Mouse (Mus musculus) bone marrow macrophage, adult 2 months (primary cell): ENCODE data around the gene Zfr2. TPM values are rescaled to one million over a fixed set of nuclear protein-coding genes. Genes with fewer than 3 reads are reported as not detected.

ENCODE experiments used
- H3K27ac ChIP-seq: 2 replicates; pipeline ENCODE4 v1.5.1; 2012; ENCODE audit warnings: low read depth, low read length; ENCODE audit not compliant: insufficient read depth
- H3K4me1 ChIP-seq: 2 replicates; pipeline ENCODE4 v1.6.1; 2012; ENCODE audit warnings: low read length; ENCODE audit not compliant: control insufficient read depth, insufficient read depth
- H3K4me3 ChIP-seq: 2 replicates; pipeline ENCODE4 v1.5.1; 2012; ENCODE audit warnings: mild to moderate bottlenecking, low read length, moderate library complexity; ENCODE audit not compliant: insufficient read depth
- CTCF ChIP-seq: IDR thresholded peaks from 2 replicates; pipeline ENCODE4 v1.5.1; 2012; ENCODE audit warnings: low read depth, mild to moderate bottlenecking, low read length, moderate library complexity
- POLR2A ChIP-seq: IDR thresholded peaks from 2 replicates; pipeline ENCODE4 v1.6.1; 2012; ENCODE audit warnings: mild to moderate bottlenecking, low read depth, low read length, borderline replicate concordance
- polyA plus RNA-seq: library from polyadenylated mRNA; stranded (reverse); fragments of >200 nt; gene quantifications from 2 replicates; pipeline ENCODE4 v1.2.4, GENCODE M21; 2012; ENCODE audit not compliant: missing spikeins, insufficient read depth, insufficient read length

The Zfr2 gene
- polyA plus RNA-seq: 2.7 and 3.0 TPM in 2 replicates

GRCm38 (mm10) chr10:81232580-81233225 lies at the start of gene Zfr2:
Gene Zfr2 (plus strand): TSS chr10:81233155.
- TF ChIP-seq POLR2A (no peak), CTCF (no peak)
- H3K27ac ChIP-seq: no peak within 1 kb of the TSS
- peaks cover 5% of the 10 kb centered on the region for H3K4me1 ChIP-seq
- H3K4me3 ChIP-seq: peak within 1 kb of the TSS; percentile 63

- Histone ChIP-seq H3K4me3 (peak within 1 kb of the TSS; percentile 86), H3K27ac (peak within 1 kb of the TSS; percentile 82), H3K4me1 (peaks cover 16% of the 10 kb centered on the region)
- TF ChIP-seq CTCF: no peak
- no peak for TF ChIP-seq POLR2A
Measured at GRCm38 (mm10) chr10:81183805-81184204, 49.1 kb upstream of the Zfr2 start, which contains the start of gene 4930442H23Rik. Gene 4930442H23Rik (minus strand): TSS chr10:81183849.

GRCm38 (mm10) chr10:81184765-81185164 lies 48.2 kb upstream of the Zfr2 start:
- Histone ChIP-seq H3K4me3 (no peak overlapping the region), H3K27ac (peak overlapping the region; percentile 74), H3K4me1 (peaks cover 16% of the 10 kb centered on the region)
- TF ChIP-seq POLR2A (no peak), CTCF (no peak)

- Histone ChIP-seq H3K4me3 (no peak overlapping the region), H3K4me1 (peaks cover 31% of the 10 kb centered on the region), H3K27ac (no peak overlapping the region)
- TF ChIP-seq CTCF (no peak), POLR2A (no peak)
Measured at GRCm38 (mm10) chr10:81187161-81187560, 45.8 kb upstream of the Zfr2 start.

- Histone ChIP-seq H3K4me1 (peaks cover 22% of the 10 kb centered on the region), H3K27ac (no peak overlapping the region), H3K4me3 (no peak overlapping the region)
- no peak for TF ChIP-seq POLR2A
- no peak for TF ChIP-seq CTCF
Measured at GRCm38 (mm10) chr10:81189821-81190220, 43.1 kb upstream of the Zfr2 start.

GRCm38 (mm10) chr10:81190236-81190911 lies 42.6 kb upstream of the Zfr2 start:
- Histone ChIP-seq H3K4me1 (peaks cover 18% of the 10 kb centered on the region), H3K4me3 (no peak overlapping the region), H3K27ac (peak overlapping the region; percentile 47; the same call in 1 of the 2 replicates)
- TF ChIP-seq CTCF: peak; percentile 35
- TF ChIP-seq POLR2A: no peak

- Histone ChIP-seq H3K4me1 (peaks cover 15% of the 10 kb centered on the region), H3K27ac (peak overlapping the region; percentile 47), H3K4me3 (no peak overlapping the region)
- TF ChIP-seq POLR2A (no peak), CTCF (0 out of 2 replicates have a peak, but pooled peaks have one; percentile 10)
Measured at GRCm38 (mm10) chr10:81190912-81191321, 42.0 kb upstream of the Zfr2 start.

- peak overlapping the region; percentile 80; the same call in 1 of the 2 replicates for H3K4me3 ChIP-seq
- peaks cover 15% of the 10 kb centered on the region for H3K4me1 ChIP-seq
- H3K27ac ChIP-seq: peak overlapping the region; percentile 59
- TF ChIP-seq CTCF (no peak), POLR2A (no peak)
Measured at GRCm38 (mm10) chr10:81191342-81191982, 41.5 kb upstream of the Zfr2 start.

GRCm38 (mm10) chr10:81192270-81192967 lies 40.5 kb upstream of the Zfr2 start:
- peak overlapping the region; percentile 80 for H3K27ac ChIP-seq
- H3K4me3 ChIP-seq: peak overlapping the region; percentile 80
- TF ChIP-seq POLR2A (no peak), CTCF (no peak)
- H3K4me1 ChIP-seq: peaks cover 15% of the 10 kb centered on the region
